Mouse (Mus musculus) inflammation-experienced regulatory T-cells (primary cell): ENCODE results near the gene Nutm1. TPM values are rescaled to one million over a fixed set of nuclear protein-coding genes. Genes with fewer than 3 reads are reported as not detected.

Source experiments
- polyA plus RNA-seq, 2 experiments: library from polyadenylated mRNA; unstranded; fragments of 100-300 nt; shearing (Covaris generic); gene quantifications; one replicate each; pipeline ENCODE4 v1.2.1; 2017

Gene Nutm1
- polyA plus RNA-seq = 1 to 10 TPM in 1 of 2 experiments, under 1 TPM in 1; 0.25 to 2.1 TPM

DNA sequence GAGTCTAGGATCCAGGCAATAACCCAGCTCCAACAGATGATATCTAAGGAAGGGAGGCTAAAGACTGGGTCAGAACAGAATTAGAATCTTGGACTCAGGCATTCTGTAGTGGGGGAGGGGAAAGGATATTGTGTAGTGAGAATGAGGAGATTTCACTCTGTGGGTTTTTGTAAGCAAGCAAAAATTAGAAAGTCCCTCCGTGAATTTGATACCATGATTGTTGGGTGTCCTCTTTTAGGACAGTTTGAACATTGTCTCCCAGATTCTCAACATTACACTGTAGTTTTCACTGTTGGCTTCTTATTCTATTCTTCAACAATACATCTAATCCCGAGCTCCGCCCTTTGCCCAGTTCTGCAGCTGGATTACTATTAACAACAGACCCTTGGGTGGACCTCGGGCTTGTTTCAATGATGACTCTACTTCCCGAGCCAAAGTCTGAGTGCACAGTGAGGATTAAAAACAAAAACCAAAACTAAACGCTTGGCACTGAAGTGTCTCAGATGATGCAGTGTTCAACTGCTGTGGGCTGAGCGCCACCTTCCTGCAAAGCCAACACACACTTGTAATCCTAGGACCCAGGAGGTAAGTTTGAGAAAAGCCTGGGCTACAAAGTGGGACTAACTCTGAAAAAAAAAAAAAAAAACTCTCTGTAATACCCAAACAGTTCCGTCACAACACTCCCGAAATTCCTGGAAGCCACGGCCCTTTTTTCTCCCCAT is at the start of gene Nutm1:
Gene Nutm1 (minus strand): TSS at position 51 of the 722 bp plus-strand sequence.

DNA sequence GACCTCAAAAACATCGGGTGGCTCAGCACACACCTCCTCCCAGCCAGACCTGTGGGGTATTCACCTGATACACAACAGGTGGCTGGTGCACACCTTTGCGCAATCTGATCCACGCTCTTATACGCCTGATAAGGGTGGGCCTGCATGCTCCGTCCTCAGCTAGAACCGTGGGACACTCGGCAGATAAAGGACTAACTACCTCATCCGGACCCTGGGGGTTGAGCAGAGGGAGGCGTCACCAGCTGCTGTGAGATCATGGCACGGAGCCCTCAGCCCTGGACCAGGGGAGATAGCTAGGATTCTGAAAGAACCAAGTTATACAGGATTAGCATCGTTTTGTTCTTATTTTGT is 7.1 kb upstream of the Nutm1 start, which contains the start of gene Gm21985:
Gene Gm21985 (plus strand): TSS at position 73 of the 351 bp plus-strand sequence.

DNA sequence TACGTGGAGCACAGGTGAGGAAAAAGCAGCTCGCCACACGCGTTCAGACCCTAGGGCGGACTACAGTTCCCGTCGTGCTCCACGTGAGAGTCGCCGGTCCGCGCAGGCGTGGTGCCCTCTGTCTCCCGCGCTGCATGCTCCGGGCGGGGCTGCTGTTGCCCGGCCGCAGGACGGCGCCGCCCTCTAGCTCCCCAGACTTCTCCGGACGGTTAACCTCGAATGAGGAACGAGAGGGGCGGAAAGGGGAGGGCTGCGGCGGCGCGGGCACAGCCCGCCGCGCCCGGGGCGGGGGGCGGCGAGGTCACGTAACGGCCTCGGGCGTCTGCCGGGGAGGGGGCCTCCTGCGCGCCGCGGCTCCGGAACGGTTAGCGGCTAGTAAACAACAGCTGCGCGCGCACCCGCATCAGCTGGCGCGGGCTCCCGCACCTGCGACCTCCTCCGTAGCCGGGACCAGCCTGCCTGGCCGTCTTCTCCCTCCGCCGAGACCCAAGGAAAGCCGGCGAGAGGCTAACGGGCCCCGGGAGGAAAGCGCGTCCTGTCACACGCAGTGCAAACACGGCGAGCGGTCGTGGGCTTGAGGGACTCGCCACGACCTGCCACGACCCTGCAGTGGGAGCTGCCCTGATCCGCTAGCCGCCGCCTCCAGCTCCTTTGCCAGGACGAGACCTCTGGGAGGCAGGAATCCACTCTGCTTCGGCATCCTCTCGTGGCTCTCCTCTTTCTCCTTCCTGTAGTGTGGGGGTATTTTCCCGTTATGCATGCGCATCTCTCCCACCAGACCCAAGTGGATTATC is 6.6 kb upstream of the Nutm1 start, which contains the start of gene Slc12a6:
Gene Slc12a6 (plus strand): TSS at position 378 of the 794 bp plus-strand sequence.

DNA sequence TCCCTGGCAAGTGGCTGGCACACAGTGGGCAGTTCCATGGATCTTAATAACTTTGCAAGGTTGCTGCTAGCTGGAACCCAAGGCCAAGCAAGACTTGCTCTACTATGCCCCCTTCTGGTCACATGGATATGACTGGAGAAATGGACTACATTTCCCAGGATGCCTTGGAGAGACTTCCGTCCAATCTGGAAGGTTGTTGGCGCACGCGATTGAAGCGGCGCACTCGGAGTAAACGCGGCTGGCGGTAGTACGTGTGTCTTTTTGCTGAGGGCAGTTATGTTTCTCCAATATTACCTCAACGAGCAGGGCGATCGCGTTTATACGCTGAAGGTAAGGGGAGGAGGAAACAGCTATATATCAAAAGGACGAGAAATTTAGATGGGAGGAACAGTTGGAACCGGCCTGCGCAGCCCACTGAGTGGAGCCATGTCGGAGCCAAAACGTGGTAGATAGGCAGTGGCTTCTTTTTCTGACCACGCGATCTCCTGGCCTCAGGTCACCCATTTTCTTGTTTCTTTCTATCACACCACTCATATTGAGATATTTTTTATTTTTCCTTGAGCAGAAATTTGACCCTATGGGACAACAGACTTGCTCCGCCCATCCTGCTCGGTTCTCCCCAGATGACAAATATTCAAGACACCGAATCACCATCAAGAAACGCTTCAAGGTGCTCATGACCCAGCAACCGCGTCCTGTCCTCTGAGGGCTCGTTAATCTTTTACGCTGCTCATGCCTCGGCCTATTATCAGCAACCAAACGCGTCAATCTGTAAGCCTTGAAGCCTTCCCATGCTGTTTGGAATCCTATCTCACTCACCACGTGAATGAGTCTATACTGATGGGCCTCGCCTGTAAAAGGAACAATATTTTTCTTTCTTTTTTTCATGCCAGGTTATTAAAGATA is 2.9 kb upstream of the Nutm1 start, which contains the start of gene Nop10:
Gene Nop10 (plus strand): TSS at position 179 of the 906 bp plus-strand sequence.

DNA sequence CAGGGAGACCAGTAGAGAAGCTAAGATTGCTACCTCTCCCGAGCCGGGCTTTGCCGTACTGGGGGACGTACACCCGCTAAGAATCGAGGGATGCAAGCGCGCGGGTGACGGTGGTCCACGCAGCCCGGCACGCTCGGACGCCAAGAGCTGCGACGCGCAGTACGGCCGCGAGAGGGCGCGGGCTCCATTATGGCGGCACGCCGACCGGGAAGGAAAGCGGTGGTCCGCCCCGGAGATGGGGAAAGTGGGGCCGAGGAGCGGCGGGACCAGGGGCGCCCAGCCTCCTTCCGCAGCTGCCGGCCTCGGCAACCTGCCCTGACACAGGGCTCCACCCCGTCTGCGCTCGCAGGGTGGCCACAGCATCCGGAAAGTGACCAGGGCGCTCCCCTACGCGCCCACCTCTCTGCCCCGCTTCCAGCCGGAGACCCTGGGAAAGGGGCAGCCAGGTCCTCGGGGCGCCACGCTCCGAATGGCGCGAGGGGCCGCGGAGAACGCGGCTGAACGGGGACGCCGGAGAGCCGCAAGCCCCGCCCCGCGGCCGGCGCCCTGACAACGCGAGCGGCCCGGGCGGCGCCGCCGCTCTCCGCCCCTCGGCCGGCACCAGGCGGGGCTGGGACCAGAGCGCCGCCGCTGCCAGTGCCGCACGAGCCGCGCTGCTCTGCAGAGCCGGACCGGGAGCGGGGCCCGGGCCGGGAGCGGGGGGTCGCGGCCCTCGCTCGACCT is 19.7 kb downstream of the Nutm1 start, which contains the start of gene Lpcat4:
Gene Lpcat4 (plus strand): TSS at position 257 of the 723 bp plus-strand sequence.

Other genes with a start within 250 kb of the Nutm1 start
- gene Olfr1310, start 246.6 kb downstream of the Nutm1 start, polyA plus RNA-seq = under 1 TPM in 1 of 2 experiments, not detected in 1; 0.05 TPM
- not detected for gene Olfr1311, start 234.9 kb downstream of the Nutm1 start, polyA plus RNA-seq
- under 1 TPM; 0.10 to 0.22 TPM for gene Olfr1312, start 209.1 kb downstream of the Nutm1 start, polyA plus RNA-seq
- gene Olfr1313, start 181.4 kb downstream of the Nutm1 start, polyA plus RNA-seq = under 1 TPM in 1 of 2 experiments, not detected in 1; 0.11 TPM
- under 1 TPM in 1 of 2 experiments, not detected in 1; 0.12 TPM for gene Olfr1314, start 162.5 kb downstream of the Nutm1 start, polyA plus RNA-seq
- gene Olfr1315-ps1, start 143.9 kb downstream of the Nutm1 start, polyA plus RNA-seq = not detected
- gene Olfr1316, start 124.3 kb downstream of the Nutm1 start, polyA plus RNA-seq = not detected
- gene Olfr1317, start 119.0 kb downstream of the Nutm1 start, polyA plus RNA-seq = not detected
- gene Olfr1318, start 105.1 kb downstream of the Nutm1 start, polyA plus RNA-seq = not detected
- gene Lpcat4, start 19.8 kb downstream of the Nutm1 start, polyA plus RNA-seq = 100 to 1,000 TPM; 109 to 162 TPM
- 100 to 1,000 TPM; 129 to 166 TPM for gene Nop10, start 2.6 kb upstream of the Nutm1 start, polyA plus RNA-seq
- gene Slc12a6, start 6.5 kb upstream of the Nutm1 start, polyA plus RNA-seq = 10 to 100 TPM; 69.5 to 78.8 TPM
- gene Gm21985, start 7.0 kb upstream of the Nutm1 start, polyA plus RNA-seq = not detected
- 10 to 100 TPM; 91.3 to 93.6 TPM for gene Emc4, start 108.7 kb upstream of the Nutm1 start, polyA plus RNA-seq
- gene Katnbl1, start 119.9 kb upstream of the Nutm1 start, polyA plus RNA-seq = 10 to 100 TPM; 19.2 to 21.8 TPM
- gene Emc7, start 195.7 kb upstream of the Nutm1 start, polyA plus RNA-seq = 10 to 100 TPM; 16.5 to 17.0 TPM
- not detected for gene Chrm5, start 221.5 kb upstream of the Nutm1 start, polyA plus RNA-seq
- gene Aven, start 233.7 kb upstream of the Nutm1 start, polyA plus RNA-seq = 10 to 100 TPM; 59.5 to 66.9 TPM